Mouse (Mus musculus) 3T3-L1 (cell line): ENCODE results near the gene Mxd4.

Experiments used
- DNase-seq: peaks from one replicate; pipeline ENCODE4 v3.0.0-alpha.2; 2015; ENCODE audit warnings: low read depth, low spot score

Gene Mxd4

GRCm38 (mm10) chr5:34196423-34196822 is 8.9 kb upstream of the Mxd4 start:
- DNase-seq = no peak

GRCm38 (mm10) chr5:34195786-34196185 is 8.3 kb upstream of the Mxd4 start:
- no peak for DNase-seq

DNA sequence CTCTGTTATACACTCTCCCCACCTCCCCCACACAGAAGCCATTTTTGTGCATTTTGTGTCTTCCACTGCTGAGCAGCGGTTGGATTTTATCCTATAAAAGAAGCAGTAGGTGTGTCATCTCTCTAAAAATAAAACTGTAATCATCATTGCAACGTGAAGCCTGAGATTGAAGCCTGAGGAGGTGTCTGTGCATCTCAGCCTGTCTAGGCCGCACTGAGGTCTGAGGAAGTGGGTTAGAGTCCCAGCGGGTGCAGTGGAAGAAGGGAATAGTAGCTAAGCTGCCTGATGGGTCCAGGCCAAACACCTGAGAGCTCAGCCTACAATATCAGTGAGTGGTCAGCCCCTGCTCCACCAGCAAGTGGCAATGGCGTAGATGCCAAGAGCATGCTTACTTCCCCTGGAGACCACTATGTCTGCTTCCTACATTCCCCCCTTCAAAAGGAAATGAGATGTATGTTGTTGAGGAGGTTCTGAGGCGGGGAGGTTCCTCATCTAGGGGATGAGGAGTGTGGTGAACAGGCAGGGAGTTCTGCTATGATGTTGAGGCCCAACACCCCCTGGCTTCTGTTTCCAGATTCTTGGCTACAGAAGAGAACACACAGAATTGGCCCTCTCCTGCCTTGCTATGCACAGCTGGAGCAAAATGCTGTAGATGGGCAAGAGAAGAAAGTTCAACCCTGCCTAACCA is 7.6 kb upstream of the Mxd4 start:
- DNase-seq = no peak

DNA sequence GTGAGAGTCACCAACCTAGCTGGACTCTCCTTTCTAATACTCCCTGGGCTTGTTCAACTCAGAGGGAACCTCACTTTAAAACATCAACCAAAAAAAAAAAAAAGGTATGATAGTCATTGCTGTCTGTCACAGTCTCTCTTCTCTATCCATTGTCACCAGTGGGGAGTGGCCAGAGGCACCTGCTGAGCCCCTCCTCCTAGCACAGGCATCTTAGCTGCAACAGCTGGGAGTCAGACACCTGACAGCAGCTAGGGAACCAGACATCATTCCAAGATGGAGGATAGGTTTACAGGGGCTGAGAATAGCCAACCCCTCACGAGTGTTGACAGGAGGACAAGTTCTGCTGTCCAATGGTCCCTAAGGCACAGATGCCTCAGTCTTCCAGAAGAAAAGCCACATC is 6.9 kb upstream of the Mxd4 start:
- DNase-seq = no peak

DNA sequence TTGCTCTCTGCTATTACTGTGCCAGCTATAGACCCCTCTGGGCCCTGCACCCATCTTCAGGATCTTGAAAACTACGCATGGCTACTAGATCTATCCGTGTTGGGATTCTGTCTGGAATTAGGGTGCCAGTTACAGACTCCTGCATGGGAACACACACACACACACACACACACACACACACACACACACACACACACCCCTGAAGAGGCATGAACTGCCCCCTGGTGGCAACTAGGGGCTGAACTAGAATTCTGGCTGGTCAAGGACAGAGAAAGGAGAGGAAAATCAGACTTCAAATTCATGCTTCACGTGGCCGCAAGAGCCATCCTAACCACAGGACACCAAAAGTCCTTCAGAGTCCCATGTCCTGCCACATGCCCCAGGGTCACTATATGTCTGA is 4.3 kb upstream of the Mxd4 start:
- DNase-seq = peak; percentile 36

DNA sequence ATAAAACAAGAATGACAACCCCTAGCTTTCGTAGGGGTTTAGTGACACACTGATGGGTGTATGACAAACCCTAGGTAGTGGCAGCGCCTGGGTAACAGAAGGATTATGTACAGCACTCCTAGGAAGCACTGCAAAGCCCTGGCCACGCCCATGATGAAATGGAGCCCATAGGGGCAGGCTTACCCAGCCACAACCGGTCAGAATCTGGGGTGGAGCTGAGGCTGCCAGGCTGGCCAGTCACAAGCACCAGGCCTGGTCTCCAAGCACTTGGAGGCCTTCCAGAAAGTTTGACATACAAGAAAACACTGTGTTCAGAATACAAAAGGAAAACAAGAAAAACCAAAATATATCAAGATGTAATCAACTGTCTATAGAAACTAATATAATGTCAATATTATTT is 3.5 kb upstream of the Mxd4 start:
- DNase-seq = peak; percentile 89

GRCm38 (mm10) chr5:34189521-34189920 is 2.0 kb upstream of the Mxd4 start:
- DNase-seq = peak; percentile 32

DNA sequence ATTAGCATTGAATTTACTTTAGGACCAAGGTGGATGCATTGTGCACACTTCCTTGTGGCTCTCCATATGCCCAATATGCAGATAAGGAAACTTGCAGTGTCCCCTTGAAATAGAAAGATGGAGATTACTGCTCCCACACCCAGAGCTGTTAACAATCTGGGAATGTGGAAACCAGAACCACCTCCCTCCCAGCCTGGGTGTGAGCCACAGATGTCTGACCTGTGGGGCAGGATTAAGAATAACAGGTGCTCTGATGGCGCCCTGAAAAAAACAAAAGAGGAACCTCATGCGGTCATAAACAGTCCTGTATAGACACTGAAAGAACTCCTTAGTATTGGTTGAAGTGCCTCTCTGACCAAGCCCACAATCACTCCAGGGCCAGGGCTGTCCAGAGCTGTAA is 1.3 kb upstream of the Mxd4 start:
- DNase-seq = no peak

GRCm38 (mm10) chr5:34186961-34187391 is 544 bp downstream of the Mxd4 start:
- DNase-seq = peak; percentile 46

DNA sequence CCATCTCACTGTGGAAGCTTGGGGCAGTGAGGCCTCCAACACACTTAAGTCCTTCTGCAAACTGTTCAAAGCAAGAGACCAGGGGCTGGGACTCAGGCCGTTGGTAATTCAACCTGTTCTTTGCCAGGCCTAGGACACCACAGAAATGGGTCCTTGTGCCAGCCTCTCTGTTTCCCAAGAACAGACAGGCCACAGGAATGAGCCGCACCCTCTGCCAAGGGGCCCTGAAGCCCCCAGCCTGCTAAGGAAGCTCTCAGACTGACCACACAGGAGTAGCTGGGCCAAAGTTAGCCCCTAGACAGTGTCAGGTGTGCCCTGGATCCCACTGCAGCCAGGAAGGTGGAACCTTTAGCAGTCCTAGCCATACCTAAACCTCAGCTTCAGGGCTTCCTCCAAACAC is 1.1 kb downstream of the Mxd4 start:
- DNase-seq = no peak

GRCm38 (mm10) chr5:34185791-34186190 is 1.7 kb downstream of the Mxd4 start:
- DNase-seq = no peak

- DNase-seq = no peak
Measured at GRCm38 (mm10) chr5:34185051-34185580, 2.4 kb downstream of the Mxd4 start.

- DNase-seq = no peak
Measured at GRCm38 (mm10) chr5:34183976-34184375, 3.5 kb downstream of the Mxd4 start.

DNA sequence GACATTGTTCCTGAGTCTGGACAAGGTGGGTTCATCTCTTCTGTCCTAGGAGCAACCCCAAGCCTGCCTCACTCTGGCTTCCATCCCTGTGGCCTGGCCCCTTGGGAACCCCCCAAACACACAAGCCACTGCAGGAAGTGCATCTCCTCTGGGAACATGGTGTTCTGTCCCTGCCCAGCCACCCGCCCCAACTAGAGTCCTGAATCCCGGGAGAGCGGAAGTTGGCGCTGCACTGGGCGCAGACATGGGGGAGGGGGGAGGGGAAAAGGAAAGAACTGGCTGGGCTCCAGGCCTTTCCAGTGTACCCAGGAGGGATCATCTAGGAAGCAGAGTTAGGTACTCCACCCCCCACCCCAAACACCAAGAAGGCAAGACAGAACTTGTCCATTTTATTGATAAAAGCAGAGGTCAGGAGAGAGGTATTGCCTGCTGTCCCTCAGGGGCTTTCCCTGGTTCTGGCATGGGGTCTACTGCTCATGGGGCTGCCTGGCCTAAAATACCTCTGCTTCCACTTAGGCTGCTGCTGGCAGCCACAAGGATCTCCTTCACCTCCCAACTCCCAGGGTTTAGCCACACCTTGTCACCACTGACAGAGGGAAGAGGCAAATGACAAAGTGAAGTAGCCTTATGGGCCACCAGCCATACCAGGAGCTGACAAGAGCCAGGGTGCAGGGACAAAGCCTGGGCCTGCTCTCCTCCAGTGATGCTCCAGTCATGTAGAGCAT is 4.2 kb downstream of the Mxd4 start:
- no peak for DNase-seq

DNA sequence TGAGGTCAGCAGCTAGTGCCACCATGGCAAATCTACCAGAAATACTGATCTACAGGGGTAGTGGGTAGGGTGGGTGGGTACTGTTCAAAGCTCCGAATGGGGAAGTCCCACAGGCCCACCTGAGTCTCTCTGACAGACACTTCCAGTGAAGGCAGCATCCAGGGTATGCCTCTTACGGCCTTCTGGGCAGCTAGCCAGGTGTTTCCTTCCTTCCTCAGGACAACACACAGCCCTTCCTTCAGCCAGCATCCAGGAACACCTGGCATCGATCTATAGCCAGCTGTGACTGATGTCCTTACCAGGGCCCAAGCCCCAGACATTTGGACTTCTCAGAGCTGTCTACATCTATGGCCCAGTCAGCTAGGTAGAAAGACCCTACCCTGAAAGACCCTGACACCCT is 5.0 kb downstream of the Mxd4 start:
- DNase-seq = no peak

GRCm38 (mm10) chr5:34177821-34178220 is 9.7 kb downstream of the Mxd4 start:
- no peak for DNase-seq

DNA sequence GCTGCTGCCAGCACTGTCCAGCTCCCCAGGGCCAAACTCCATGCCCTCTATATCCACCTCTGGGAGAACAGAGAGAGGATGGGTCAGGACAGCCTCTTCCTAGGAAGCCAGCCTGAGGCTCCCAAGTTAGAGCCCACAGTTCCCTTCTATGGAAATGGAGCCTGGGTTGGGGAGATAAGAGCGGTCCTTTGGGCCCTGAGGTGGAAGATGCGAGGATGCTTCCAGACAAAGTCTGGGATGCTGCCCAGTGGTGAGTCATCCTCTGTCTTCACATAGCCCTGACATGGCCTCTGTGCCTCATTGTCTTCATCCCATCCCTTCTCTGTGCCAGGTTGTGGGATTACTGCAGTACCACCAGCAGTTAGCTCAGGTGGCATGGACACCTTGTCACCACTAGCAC is 10.4 kb downstream of the Mxd4 start:
- peak; percentile 45 for DNase-seq

DNA sequence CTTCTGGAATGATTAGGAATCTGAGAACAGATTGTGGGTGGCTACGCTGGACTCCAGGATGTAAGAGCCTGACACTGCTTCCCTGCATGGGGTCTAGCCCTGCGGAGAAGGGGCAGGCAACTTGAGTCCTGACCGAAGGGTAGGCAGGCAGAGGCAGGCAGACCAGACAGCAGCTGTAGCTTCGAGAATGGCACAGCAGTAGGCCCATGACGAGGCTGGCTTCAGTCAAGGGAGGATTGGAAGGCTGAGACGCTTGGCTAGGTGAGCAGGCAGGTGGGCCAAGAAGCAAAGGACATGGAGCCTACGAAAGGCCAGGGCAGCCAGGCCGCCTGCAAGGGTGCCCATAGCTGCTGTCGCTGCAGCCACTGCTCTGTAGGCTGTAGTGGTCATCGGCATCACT is 10.8 kb downstream of the Mxd4 start:
- no peak for DNase-seq

DNA sequence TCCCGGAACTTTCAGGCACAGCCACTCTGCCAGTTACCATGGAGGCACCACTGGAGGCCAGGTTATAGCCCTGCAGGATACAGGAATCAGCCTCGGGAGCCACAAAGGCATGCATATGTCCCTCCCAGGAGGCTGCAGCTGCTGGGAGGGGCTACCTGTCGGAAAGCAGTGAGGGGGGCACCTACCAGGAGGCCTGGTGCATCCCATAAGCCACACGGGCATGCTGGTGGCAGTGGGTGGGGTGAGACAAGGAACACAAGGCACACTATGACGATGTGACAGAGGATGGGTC is 12.2 kb downstream of the Mxd4 start:
- no peak for DNase-seq

GRCm38 (mm10) chr5:34174550-34175402 is 12.7 kb downstream of the Mxd4 start:
- no peak for DNase-seq

DNA sequence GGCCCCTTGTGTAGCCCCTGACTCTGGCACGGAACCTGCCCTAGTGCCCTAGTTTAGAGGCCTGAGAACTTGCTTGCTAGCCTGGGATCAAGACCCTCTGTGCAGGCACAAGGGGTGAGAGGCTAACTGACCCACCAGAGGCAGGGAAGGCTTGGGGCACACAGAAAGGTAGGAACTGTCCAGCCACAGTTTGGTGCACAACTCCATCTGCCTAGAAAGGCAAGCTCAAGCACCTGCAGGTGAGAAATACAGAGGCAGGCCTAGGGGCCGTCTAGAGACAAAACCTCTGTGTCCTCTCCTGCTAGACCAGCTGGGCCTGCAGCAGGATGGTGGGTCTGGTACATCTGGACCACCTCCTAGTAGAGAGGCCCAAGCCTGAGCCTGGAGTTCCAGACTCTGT is 13.5 kb downstream of the Mxd4 start:
- DNase-seq = no peak

- DNase-seq = no peak
Measured at GRCm38 (mm10) chr5:34170726-34171125, 16.8 kb downstream of the Mxd4 start.
